16 mouse cellular contexts compared by ENCODE assay signal in genomic region chr12:119169828-119170539, GRCm38 (mm10).
A peak's percentile ranks its signal among the peaks of the same experiment; 100 is the strongest.
DNase-seq lines count a peak whose midpoint lies in the region; ATAC-seq and TF ChIP-seq lines count a peak whose summit lies in the region.
"Had no signal": no experiment of that assay in that cellular context is flagged by ENCODE, and none has a peak within 500 bp of the region (broad histone marks: within the 10 kb centered on the region; RNA-seq: fewer than 3 reads in every experiment).

No protein-coding gene starts in this region.

- H3K27ac ChIP-seq in kidney, postnatal 0 days, result no peak overlapping the region
- H3K27ac ChIP-seq in kidney, embryonic 14.5 days (ENCODE audit: low read depth, low read length), result no peak overlapping the region
- H3K27ac ChIP-seq in heart, embryonic 12.5 days (ENCODE audit: poor library complexity, severe bottlenecking), result no peak overlapping the region
- H3K27ac ChIP-seq: embryonic facial prominence, embryonic 15.5 days; liver, embryonic 14.5 days had no signal

- H3K27me3 ChIP-seq in kidney, postnatal 0 days (ENCODE audit: insufficient read depth, low read length), result no peaks in the 10 kb centered on the region
- H3K27me3 ChIP-seq in kidney, embryonic 14.5 days (ENCODE audit: control insufficient read depth, insufficient read depth, low read length), result no peaks in the 10 kb centered on the region
- H3K27me3 ChIP-seq in E14TG2a.4 (ENCODE audit: insufficient read depth, low read length), result no peaks in the 10 kb centered on the region
- H3K27me3 ChIP-seq in heart, embryonic 12.5 days (replicated peaks), result no peaks in the 10 kb centered on the region
- H3K27me3 ChIP-seq: embryonic facial prominence, embryonic 15.5 days had no signal

- H3K4me1 ChIP-seq in kidney, postnatal 0 days (replicated peaks; ENCODE audit: insufficient read depth, low read length), result no peaks in the 10 kb centered on the region
- no peaks in the 10 kb centered on the region for H3K4me1 ChIP-seq in kidney, embryonic 14.5 days (ENCODE audit: control insufficient read depth, insufficient read depth, low read length)
- H3K4me1 ChIP-seq in E14TG2a.4 (replicated peaks; ENCODE audit: low read depth, low read length), result no peaks in the 10 kb centered on the region
- H3K4me1 ChIP-seq in heart, embryonic 12.5 days (replicated peaks), result peaks cover 3% of the 10 kb centered on the region; the same call in 1 of the 2 replicates
- H3K4me1 ChIP-seq: embryonic facial prominence, embryonic 15.5 days; megakaryocyte, embryonic 14.5 days had no signal

- H3K9me3 ChIP-seq in kidney, postnatal 0 days (replicated peaks; ENCODE audit: low read length), result no peaks in the 10 kb centered on the region
- H3K9me3 ChIP-seq in kidney, embryonic 14.5 days (ENCODE audit: control insufficient read depth, low read length), result no peaks in the 10 kb centered on the region
- H3K9me3 ChIP-seq in E14TG2a.4 (ENCODE audit: low read length), result no peaks in the 10 kb centered on the region
- no peaks in the 10 kb centered on the region for H3K9me3 ChIP-seq in heart, embryonic 12.5 days (replicated peaks)
- H3K9me3 ChIP-seq: embryonic facial prominence, embryonic 15.5 days; G1E; megakaryocyte, embryonic 14.5 days had no signal

- H3K36me3 ChIP-seq in kidney, postnatal 0 days (ENCODE audit: insufficient read depth, low read length), result no peaks in the 10 kb centered on the region
- H3K36me3 ChIP-seq in kidney, embryonic 14.5 days (ENCODE audit: control insufficient read depth, insufficient read depth, low read length), result no peaks in the 10 kb centered on the region
- H3K36me3 ChIP-seq in E14TG2a.4 (ENCODE audit: insufficient read depth, low read length), result no peaks in the 10 kb centered on the region
- H3K36me3 ChIP-seq in heart, embryonic 12.5 days, result no peaks in the 10 kb centered on the region; the same call in 1 of the 2 replicates
- H3K36me3 ChIP-seq: embryonic facial prominence, embryonic 15.5 days; G1E had no signal

- peak; percentile 40 for DNase-seq in kidney, postnatal 0 days (ENCODE audit: low spot score)
- DNase-seq in CD4-positive, CD25-positive, alpha-beta regulatory T cell, adult 2 months (ENCODE audit: low read depth, low spot score), result peak; percentile 41
- DNase-seq in induced T-regulatory cell, adult 2 months (ENCODE audit: low read depth), result peak; percentile 25
- no peak for DNase-seq in T-cell, adult 2 months (ENCODE audit: low spot score)
- DNase-seq: cerebellum, postnatal 14 days; kidney, adult 18-20 months; thymus, postnatal 36 days had no signal

- WGBS in kidney, postnatal 0 days, result 73% methylated on average over 4 of the region's 4 CpGs
- WGBS in kidney, embryonic 14.5 days, result 84% methylated on average over 4 of the region's 4 CpGs
- 81% methylated on average over 4 of the region's 4 CpGs for WGBS in heart, embryonic 12.5 days

- H3K4me3 ChIP-seq in kidney, postnatal 0 days (replicated peaks; ENCODE audit: low read depth, low read length), result no peak overlapping the region
- no peak overlapping the region for H3K4me3 ChIP-seq in kidney, embryonic 14.5 days (ENCODE audit: low read length)
- no peak overlapping the region for H3K4me3 ChIP-seq in E14TG2a.4 (replicated peaks; ENCODE audit: low read length)
- H3K4me3 ChIP-seq in heart, embryonic 12.5 days, result no peak overlapping the region
- H3K4me3 ChIP-seq: embryonic facial prominence, embryonic 15.5 days; megakaryocyte, embryonic 14.5 days; myocyte had no signal

- no peak overlapping the region for H3K4me2 ChIP-seq in kidney, postnatal 0 days (ENCODE audit: low read length)
- no peak overlapping the region for H3K4me2 ChIP-seq in kidney, embryonic 14.5 days (replicated peaks; ENCODE audit: low read depth, low read length)
- H3K4me2 ChIP-seq in heart, embryonic 12.5 days, result no peak overlapping the region
- H3K4me2 ChIP-seq: embryonic facial prominence, embryonic 15.5 days had no signal

- H3K9ac ChIP-seq in kidney, postnatal 0 days (ENCODE audit: low read depth, low read length), result no peak overlapping the region
- no peak overlapping the region for H3K9ac ChIP-seq in kidney, embryonic 14.5 days (ENCODE audit: low read depth, low read length)
- H3K9ac ChIP-seq in heart, embryonic 12.5 days, result no peak overlapping the region
- H3K9ac ChIP-seq: embryonic facial prominence, embryonic 15.5 days; liver, embryonic 14.5 days had no signal

- no peak for ATAC-seq in kidney, postnatal 0 days (replicated peaks; ENCODE audit: low FRiP score, low read depth)
- ATAC-seq in kidney, embryonic 14.5 days (ENCODE audit: low FRiP score, low TSS enrichment), result no peak
- ATAC-seq in heart, embryonic 12.5 days (ENCODE audit: insufficient number of reproducible peaks, low FRiP score), result no peak
- ATAC-seq: forebrain, embryonic 16.5 days had no signal

- TF ChIP-seq CTCF in kidney, postnatal 0 days (IDR thresholded peaks at IDR 0.05; ENCODE audit: low read depth), result peak; percentile 60
- peak; percentile 20 for TF ChIP-seq CTCF in E14TG2a.4 (conservative IDR thresholded peaks at IDR 0.05; ENCODE audit: low read length)
